Mouse (Mus musculus): Measurements from ENCODE around the gene F11. TPM values are rescaled to one million over a fixed set of nuclear protein-coding genes. Genes with fewer than 3 reads are reported as not detected.

Gene F11
- total RNA-seq (2012; rRNA removed) (not detected in 2 replicates), total RNA-seq (2014; rRNA removed) (not detected in 2 replicates), polyA plus RNA-seq (2012; ENCODE audit: insufficient read length, low read depth) (not detected in 2 replicates)

DNA sequence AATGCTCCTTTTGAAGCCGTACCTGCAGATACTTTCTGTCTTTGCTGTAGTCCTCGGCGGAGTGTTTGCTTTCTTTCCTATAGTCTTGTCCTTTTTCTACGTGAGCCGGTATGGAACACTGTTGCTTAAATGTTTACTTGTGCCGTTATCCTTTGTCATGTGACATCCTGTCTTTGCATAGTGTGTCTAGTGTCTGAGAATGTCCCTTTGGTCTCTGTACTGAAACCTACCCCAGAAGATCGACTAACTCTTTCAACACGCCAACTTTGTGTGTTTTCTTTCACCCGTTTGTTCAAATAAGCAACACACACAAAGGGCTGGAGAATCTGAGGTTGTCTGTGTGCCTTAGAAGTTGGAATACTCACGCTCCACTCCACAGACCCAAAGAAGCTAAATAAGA is at the start of gene F11:
TSS of gene F11 (minus strand) at position 112 of the 400 bp plus-strand sequence.
- peaks cover 16% of the 10 kb centered on the region for H3K9me3 ChIP-seq (replicated peaks; ENCODE audit: low read length)
- dilution Hi-C loops (cut with MboI; ENCODE audit: extremely low pct_ligation_motif_present, extremely low pct_unique_long_range_greater_than_20kb, low sequenced_read_pairs) (no loop called here), in situ Hi-C loops (cut with MboI; ENCODE audit: low pct_ligation_motif_present, low pct_unique_long_range_greater_than_20kb, low sequenced_read_pairs) (no loop called here)
- no peak for TF ChIP-seq RCOR1 (conservative IDR thresholded peaks at IDR 0.05; ENCODE audit: low read depth, low read length)
- no peak for TF ChIP-seq USF1 (IDR thresholded peaks at IDR 0.05; ENCODE audit: low read depth, low read length)
- no peak for TF ChIP-seq SMC3 (IDR thresholded peaks at IDR 0.05; ENCODE audit: low read depth, low read length)
- no peak for TF ChIP-seq MAX (IDR thresholded peaks at IDR 0.05; ENCODE audit: low read length)
- TF ChIP-seq JUND (conservative IDR thresholded peaks at IDR 0.05; ENCODE audit: low read depth, low read length): no peak
- no peak for TF ChIP-seq SIN3A (IDR thresholded peaks at IDR 0.05; ENCODE audit: low read length)
- no peak for TF ChIP-seq ZKSCAN1 (IDR thresholded peaks at IDR 0.05; ENCODE audit: borderline replicate concordance, low read depth, low read length)
- no peak within 1 kb of the TSS for H3K4me3 ChIP-seq (replicated peaks in 1 of 3; ENCODE audit: low read depth in 2 of 3, low read length in 2 of 3, poor library complexity in 1 of 3)
- no peaks in the 10 kb centered on the region for H3K4me1 ChIP-seq (ENCODE audit: control insufficient read depth in 1 of 2, insufficient read depth in 2 of 2)
- H3K27ac ChIP-seq (ENCODE audit: insufficient read depth, low read depth): no peak within 1 kb of the TSS
- DNase-seq (ENCODE audit: extremely low read depth): no peak
- no peaks in the 10 kb centered on the region for H3K79me2 ChIP-seq (replicated peaks; ENCODE audit: control insufficient read depth, extremely low read depth, insufficient read depth, poor library complexity, severe bottlenecking)
- H3K27me3 ChIP-seq (replicated peaks): no peaks in the 10 kb centered on the region
- no peak within 1 kb of the TSS for H3K9ac ChIP-seq (ENCODE audit: insufficient read depth, low read depth)
- no peaks in the 10 kb centered on the region for H3K36me3 ChIP-seq (replicated peaks in 1 of 2; ENCODE audit: control insufficient read depth in 1 of 2, insufficient read depth in 1 of 2, low read length in 1 of 2)
- no peak within 1 kb of the TSS for H3K4me2 ChIP-seq (ENCODE audit: insufficient read depth, low read depth, poor library complexity, severe bottlenecking)

GRCm38 (mm10) chr8:45310967-45311366 is 49.1 kb upstream of the F11 start:
- TF ChIP-seq ZC3H11A (IDR thresholded peaks at IDR 0.05; ENCODE audit: low read depth, low read length) (no peak), CHD2 (IDR thresholded peaks at IDR 0.05; ENCODE audit: low read length) (no peak), USF2 (conservative IDR thresholded peaks at IDR 0.05; ENCODE audit: low read depth, low read length) (no peak), SMC3 (IDR thresholded peaks at IDR 0.05; ENCODE audit: low read depth, low read length) (no peak), CTCF (conservative IDR thresholded peaks at IDR 0.05 in 1 of 2, IDR thresholded peaks at IDR 0.05 in 1 of 2; ENCODE audit: low read depth in 2 of 2, low read length in 2 of 2) (no peak), EP300 (IDR thresholded peaks at IDR 0.05; ENCODE audit: low read length) (no peak), TBP (conservative IDR thresholded peaks at IDR 0.05; ENCODE audit: low read depth, low read length) (no peak), UBTF (IDR thresholded peaks at IDR 0.05; ENCODE audit: low read depth, low read length) (no peak), HCFC1 (IDR thresholded peaks at IDR 0.05; ENCODE audit: low read depth, low read length) (no peak)
- H3K36me3 ChIP-seq (replicated peaks in 1 of 2; ENCODE audit: control insufficient read depth in 1 of 2, insufficient read depth in 1 of 2, low read length in 1 of 2): peaks cover 5 to 14% of the 10 kb centered on the region in 2 experiments
- DNase-seq (ENCODE audit: extremely low read depth): no peak
- no peak overlapping the region for H3K27ac ChIP-seq (ENCODE audit: insufficient read depth, low read depth)
- H3K9me3 ChIP-seq (replicated peaks; ENCODE audit: low read length): peaks cover 2% of the 10 kb centered on the region
- no peak overlapping the region for H3K4me2 ChIP-seq (ENCODE audit: insufficient read depth, low read depth, poor library complexity, severe bottlenecking)
- H3K4me1 ChIP-seq (ENCODE audit: control insufficient read depth in 1 of 2, insufficient read depth in 2 of 2): no peaks in the 10 kb centered on the region
- H3K79me2 ChIP-seq (replicated peaks; ENCODE audit: control insufficient read depth, extremely low read depth, insufficient read depth, poor library complexity, severe bottlenecking): no peaks in the 10 kb centered on the region
- in situ Hi-C loops (cut with MboI; ENCODE audit: low pct_ligation_motif_present, low pct_unique_long_range_greater_than_20kb, low sequenced_read_pairs): no loop called here
- no peak overlapping the region for H3K4me3 ChIP-seq (replicated peaks in 1 of 3; ENCODE audit: low read depth in 2 of 3, low read length in 2 of 3, poor library complexity in 1 of 3)
- H3K9ac ChIP-seq (ENCODE audit: insufficient read depth, low read depth): no peak overlapping the region
- H3K27me3 ChIP-seq (replicated peaks): no peaks in the 10 kb centered on the region
- dilution Hi-C loops (cut with MboI; ENCODE audit: extremely low pct_ligation_motif_present, extremely low pct_unique_long_range_greater_than_20kb, low sequenced_read_pairs): no loop called here

DNA sequence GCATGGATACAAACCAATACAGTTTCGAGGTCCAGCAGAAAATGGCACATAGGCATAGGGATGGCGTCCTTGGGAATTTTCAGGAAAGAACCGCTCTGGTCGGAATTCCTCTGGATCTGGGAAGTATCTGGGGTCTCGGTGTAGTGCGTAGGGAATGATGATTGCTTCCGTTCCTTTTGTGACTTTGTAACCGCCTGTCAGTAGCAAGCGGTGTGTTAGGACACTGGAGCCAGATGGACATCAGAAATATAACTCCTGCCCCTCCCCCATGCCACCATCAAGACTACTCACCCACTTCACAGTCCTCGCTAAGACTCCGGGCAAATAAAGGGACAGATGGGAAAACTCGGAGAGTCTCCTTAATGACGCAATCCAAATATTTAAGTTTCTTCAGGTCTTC is 46.5 kb upstream of the F11 start, which contains the start of gene Gm45753:
TSS of gene Gm45753 (minus strand) at position 101 of the 400 bp plus-strand sequence.
- no peaks in the 10 kb centered on the region for H3K4me1 ChIP-seq (ENCODE audit: control insufficient read depth in 1 of 2, insufficient read depth in 2 of 2)
- H3K4me3 ChIP-seq (replicated peaks in 1 of 3; ENCODE audit: low read depth in 2 of 3, low read length in 2 of 3, poor library complexity in 1 of 3): no peak within 1 kb of the TSS
- no peak within 1 kb of the TSS for H3K27ac ChIP-seq (ENCODE audit: insufficient read depth, low read depth)
- no peaks in the 10 kb centered on the region for H3K27me3 ChIP-seq (replicated peaks)
- no peak within 1 kb of the TSS for H3K4me2 ChIP-seq (ENCODE audit: insufficient read depth, low read depth, poor library complexity, severe bottlenecking)
- no peak for DNase-seq (ENCODE audit: extremely low read depth)
- in situ Hi-C loops (cut with MboI; ENCODE audit: low pct_ligation_motif_present, low pct_unique_long_range_greater_than_20kb, low sequenced_read_pairs): no loop called here
- H3K79me2 ChIP-seq (replicated peaks; ENCODE audit: control insufficient read depth, extremely low read depth, insufficient read depth, poor library complexity, severe bottlenecking): no peaks in the 10 kb centered on the region
- dilution Hi-C loops (cut with MboI; ENCODE audit: extremely low pct_ligation_motif_present, extremely low pct_unique_long_range_greater_than_20kb, low sequenced_read_pairs): no loop called here
- no peak within 1 kb of the TSS for H3K9ac ChIP-seq (ENCODE audit: insufficient read depth, low read depth)
- peaks cover 5 to 14% of the 10 kb centered on the region in 2 experiments for H3K36me3 ChIP-seq (replicated peaks in 1 of 2; ENCODE audit: control insufficient read depth in 1 of 2, insufficient read depth in 1 of 2, low read length in 1 of 2)
- TF ChIP-seq GABPA (IDR thresholded peaks at IDR 0.05; ENCODE audit: insufficient replicate concordance, low read depth, low read length): no peak
- no peak for TF ChIP-seq RCOR1 (conservative IDR thresholded peaks at IDR 0.05; ENCODE audit: low read depth, low read length)
- peaks cover 2% of the 10 kb centered on the region for H3K9me3 ChIP-seq (replicated peaks; ENCODE audit: low read length)
